Mouse (Mus musculus): ENCODE results near the gene Lpar3.

Gene Lpar3

GRCm38 (mm10) chr3:146211141-146211747, 9.5 kb upstream of the Lpar3 start:
- no peak for DNase-seq

- no peak for DNase-seq
These were observed 8.8 kb upstream of the Lpar3 start for GRCm38 (mm10) chr3:146211964-146212363.

- no peak for DNase-seq
These were observed 7.4 kb upstream of the Lpar3 start for GRCm38 (mm10) chr3:146213336-146213735.

GRCm38 (mm10) chr3:146216561-146216960, 4.2 kb upstream of the Lpar3 start:
- DNase-seq, result no peak

- no peak for DNase-seq
These were observed 3.5 kb downstream of the Lpar3 start for GRCm38 (mm10) chr3:146224271-146224670.

- no peak for DNase-seq
These were observed 4.4 kb downstream of the Lpar3 start for GRCm38 (mm10) chr3:146225061-146225761.

GRCm38 (mm10) chr3:146227427-146227826, 6.7 kb downstream of the Lpar3 start:
- no peak for DNase-seq

GRCm38 (mm10) chr3:146228559-146229310, 8.0 kb downstream of the Lpar3 start:
- no peak for DNase-seq

- DNase-seq, result no peak
These were observed 11.9 kb downstream of the Lpar3 start for GRCm38 (mm10) chr3:146232708-146233107.

- DNase-seq, result no peak
These were observed 13.0 kb downstream of the Lpar3 start for GRCm38 (mm10) chr3:146233741-146234140.

- DNase-seq, result no peak
These were observed 13.8 kb downstream of the Lpar3 start for GRCm38 (mm10) chr3:146234530-146234929.

- DNase-seq, result no peak
These were observed 15.5 kb downstream of the Lpar3 start for GRCm38 (mm10) chr3:146236280-146236679.

- DNase-seq, result no peak
These were observed 16.9 kb downstream of the Lpar3 start for GRCm38 (mm10) chr3:146237676-146238075.

- DNase-seq, result no peak
These were observed 23.9 kb downstream of the Lpar3 start for GRCm38 (mm10) chr3:146244630-146245029.

GRCm38 (mm10) chr3:146246557-146246956, 25.8 kb downstream of the Lpar3 start:
- DNase-seq, result no peak

- DNase-seq, result no peak
These were observed 26.2 kb downstream of the Lpar3 start for GRCm38 (mm10) chr3:146246992-146247391.

GRCm38 (mm10) chr3:146249895-146250294, 29.1 kb downstream of the Lpar3 start:
- no peak for DNase-seq

GRCm38 (mm10) chr3:146251771-146252170, 31.0 kb downstream of the Lpar3 start:
- no peak for DNase-seq

- DNase-seq, result no peak
These were observed 33.1 kb downstream of the Lpar3 start for GRCm38 (mm10) chr3:146253736-146254320.

GRCm38 (mm10) chr3:146255123-146255522, 34.4 kb downstream of the Lpar3 start:
- no peak for DNase-seq

GRCm38 (mm10) chr3:146257483-146258122, 36.8 kb downstream of the Lpar3 start:
- DNase-seq, result no peak

GRCm38 (mm10) chr3:146260203-146260602, 39.4 kb downstream of the Lpar3 start:
- DNase-seq, result no peak

- no peak for DNase-seq
These were observed 40.1 kb downstream of the Lpar3 start for GRCm38 (mm10) chr3:146260845-146261244.

All from cerebellum, adult 18-20 months (tissue).